In genomic region chr10:84532191-84532889, GRCm38 (mm10) we compare ENCODE assay signal across 8 mouse cellular contexts. TPM values are rescaled to one million over a fixed set of nuclear protein-coding genes. Genes with fewer than 3 reads are reported as not detected.
DNase-seq lines count a peak whose midpoint lies in the region; ATAC-seq lines count a peak whose summit lies in the region.

No protein-coding gene starts in this region.

- peak overlapping the region; percentile 97 for H3K9ac ChIP-seq in embryonic facial prominence, embryonic 13.5 days
- peak overlapping the region; percentile 95 for H3K9ac ChIP-seq in heart, embryonic 16.5 days (ENCODE audit: low read length)
- peak overlapping the region; percentile 97 for H3K9ac ChIP-seq in midbrain, embryonic 13.5 days (replicated peaks)

- peaks cover 43% of the 10 kb centered on the region for H3K4me1 ChIP-seq in embryonic facial prominence, embryonic 13.5 days
- H3K4me1 ChIP-seq in heart, embryonic 16.5 days (ENCODE audit: control insufficient read depth, insufficient read depth, low read length) = peaks cover 48% of the 10 kb centered on the region
- H3K4me1 ChIP-seq in midbrain, embryonic 13.5 days (replicated peaks) = peaks cover 48% of the 10 kb centered on the region

- peaks cover 42% of the 10 kb centered on the region for H3K36me3 ChIP-seq in embryonic facial prominence, embryonic 13.5 days
- H3K36me3 ChIP-seq in heart, embryonic 16.5 days (ENCODE audit: control insufficient read depth, insufficient read depth) = peaks cover 18% of the 10 kb centered on the region
- H3K36me3 ChIP-seq in midbrain, embryonic 13.5 days = peaks cover 18% of the 10 kb centered on the region

- H3K4me2 ChIP-seq in embryonic facial prominence, embryonic 13.5 days = peak overlapping the region; percentile 64
- peak overlapping the region; percentile 78 for H3K4me2 ChIP-seq in heart, embryonic 16.5 days (ENCODE audit: low read depth, low read length)
- peak overlapping the region; percentile 69 for H3K4me2 ChIP-seq in midbrain, embryonic 13.5 days (replicated peaks)

- DNase-seq in kidney, adult 18-20 months = peak; percentile 18
- no peak for DNase-seq in kidney, adult 11 months
- DNase-seq in kidney, postnatal 4 days = peak; percentile 33 to 65
- DNase-seq in spleen, postnatal 4 days (ENCODE audit: low spot score in 2 of 2) = no peak
- DNase-seq in layer of hippocampus, adult 11-12 months (ENCODE audit: low spot score) = no peak

- H3K27me3 ChIP-seq in embryonic facial prominence, embryonic 13.5 days = no peaks in the 10 kb centered on the region
- H3K27me3 ChIP-seq in heart, embryonic 16.5 days (ENCODE audit: control insufficient read depth, insufficient read depth, low read length) = no peaks in the 10 kb centered on the region
- no peaks in the 10 kb centered on the region for H3K27me3 ChIP-seq in midbrain, embryonic 13.5 days

- no peak for ATAC-seq in embryonic facial prominence, embryonic 13.5 days (ENCODE audit: insufficient number of reproducible peaks, insufficient read depth, low FRiP score, low TSS enrichment, low read depth)
- no peak for ATAC-seq in heart, embryonic 16.5 days (replicated peaks; ENCODE audit: extremely low read depth, insufficient read depth, low FRiP score)
- ATAC-seq in midbrain, embryonic 13.5 days = no peak

- H3K9me3 ChIP-seq in embryonic facial prominence, embryonic 13.5 days = no peaks in the 10 kb centered on the region
- no peaks in the 10 kb centered on the region for H3K9me3 ChIP-seq in heart, embryonic 16.5 days (replicated peaks; ENCODE audit: control insufficient read depth, low read length)
- H3K9me3 ChIP-seq in midbrain, embryonic 13.5 days = no peaks in the 10 kb centered on the region

- H3K4me3 ChIP-seq in embryonic facial prominence, embryonic 13.5 days = peak overlapping the region; percentile 90
- peak overlapping the region; percentile 79 for H3K4me3 ChIP-seq in heart, embryonic 16.5 days (ENCODE audit: low read length)
- peak overlapping the region; percentile 83 for H3K4me3 ChIP-seq in midbrain, embryonic 13.5 days (replicated peaks)

- WGBS in embryonic facial prominence, embryonic 13.5 days = 66% methylated on average over 16 of the region's 16 CpGs
- 39% methylated on average over 16 of the region's 16 CpGs for WGBS in heart, embryonic 16.5 days
- WGBS in midbrain, embryonic 13.5 days = 74% methylated on average over 16 of the region's 16 CpGs

- peak overlapping the region; percentile 90; the same call in 1 of the 2 replicates for H3K27ac ChIP-seq in embryonic facial prominence, embryonic 13.5 days
- peak overlapping the region; percentile 95 for H3K27ac ChIP-seq in heart, embryonic 16.5 days (ENCODE audit: low read length)
- peak overlapping the region; percentile 92 for H3K27ac ChIP-seq in midbrain, embryonic 13.5 days

RNA-seq across cellular contexts. Expression of gene Ckap4, which starts 1.5 kb away (rescaled TPM):
- polyA plus RNA-seq in embryonic facial prominence, embryonic 13.5 days (2015; fragmentation: Nextera tagmentation; extraction: Ambion mirVana) = 96.5 and 96.8 TPM in 2 replicates
- polyA plus RNA-seq in heart, embryonic 16.5 days (2015; fragmentation: Nextera tagmentation; extraction: Ambion mirVana) = 56.5 and 75.5 TPM in 2 replicates
- polyA plus RNA-seq in midbrain, embryonic 13.5 days (2015; fragmentation: Nextera tagmentation; extraction: Ambion mirVana) = 48.7 and 60.9 TPM in 2 replicates

RNA-seq across cellular contexts. Expression of gene Tcp11l2, which starts 44.1 kb away (rescaled TPM):
- polyA plus RNA-seq in embryonic facial prominence, embryonic 13.5 days (2015; fragmentation: Nextera tagmentation; extraction: Ambion mirVana) = 13.8 and 18.3 TPM in 2 replicates
- polyA plus RNA-seq in heart, embryonic 16.5 days (2015; fragmentation: Nextera tagmentation; extraction: Ambion mirVana) = 35.1 and 39.5 TPM in 2 replicates
- polyA plus RNA-seq in midbrain, embryonic 13.5 days (2015; fragmentation: Nextera tagmentation; extraction: Ambion mirVana) = 18.5 and 19.5 TPM in 2 replicates

Comparison
In these comparisons a context has a peak if more than half of its experiments do, and no peak if none do; other contexts are left out.
1. DNase-seq: peak in kidney, adult 18-20 months (single experiment) and kidney, postnatal 4 days (2 of 2); none in kidney, adult 11 months (single experiment), spleen, postnatal 4 days (0 of 2) and layer of hippocampus, adult 11-12 months (single experiment).
2. Peak in every context shown above with its lines, with median percentiles within 50 percentile points of each other: H3K27ac ChIP-seq, H3K4me2 ChIP-seq, H3K4me3 ChIP-seq and H3K9ac ChIP-seq.